Mouse (Mus musculus) spleen, adult 2 months (tissue): ENCODE results near the gene Pla2g1b.

Source experiments
- CTCF ChIP-seq: fragments of 200-500 bp; IDR thresholded peaks from 2 replicates; pipeline ENCODE4 v1.5.1; 2011; ENCODE audit warnings: mild to moderate bottlenecking, inconsistent platforms; ENCODE audit not compliant: insufficient read depth, insufficient read length, insufficient replicate concordance; ENCODE audit errors: extremely low read depth
- POLR2A ChIP-seq: fragments of 200-500 bp; IDR thresholded peaks from 2 replicates; pipeline ENCODE4 v1.6.1; 2011; ENCODE audit warnings: low read depth, low read length, inconsistent platforms

DNA sequence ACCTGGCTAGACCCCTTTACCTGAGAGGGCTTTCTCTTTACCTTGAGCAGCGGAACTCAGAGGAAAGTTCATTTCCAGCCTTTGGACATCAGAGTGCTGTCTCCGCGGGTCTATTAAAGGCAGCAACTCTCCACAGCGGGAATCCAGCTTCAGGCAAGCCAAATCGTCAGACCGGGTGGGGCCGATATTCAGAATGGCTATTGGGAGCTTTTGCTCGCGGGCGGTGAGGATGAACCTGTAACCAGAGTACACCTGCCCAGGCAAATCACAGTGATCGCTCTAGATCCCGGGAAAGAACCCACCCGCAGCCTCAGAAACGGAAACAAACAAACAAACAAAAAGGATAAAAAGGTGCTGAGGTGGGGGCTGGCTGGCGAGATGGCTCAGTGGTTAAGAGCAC, 13.5 kb downstream of the Pla2g1b start:
- no peak for TF ChIP-seq CTCF
- no peak for TF ChIP-seq POLR2A
